Mouse (Mus musculus) ES-Bruce4 (cell line): ENCODE results near the gene Mad2l2.

Source experiments
- EP300 ChIP-seq: IDR thresholded peaks from 2 replicates; pipeline ENCODE4 v1.6.1; 2011; ENCODE audit warnings: low read depth, low read length; ENCODE audit not compliant: insufficient read depth
- POLR2A ChIP-seq: IDR thresholded peaks from one replicate; pipeline ENCODE4 v1.8.1; 2011; ENCODE audit warnings: low read length; ENCODE audit not compliant: insufficient read depth

- TF ChIP-seq EP300: no peak
- no peak for TF ChIP-seq POLR2A
These were observed 8.0 kb upstream of the Mad2l2 start for GRCm38 (mm10) chr4:148121982-148122693.
